Comparison of ENCODE assay signal across 1 mouse cellular context in the genomic region with DNA sequence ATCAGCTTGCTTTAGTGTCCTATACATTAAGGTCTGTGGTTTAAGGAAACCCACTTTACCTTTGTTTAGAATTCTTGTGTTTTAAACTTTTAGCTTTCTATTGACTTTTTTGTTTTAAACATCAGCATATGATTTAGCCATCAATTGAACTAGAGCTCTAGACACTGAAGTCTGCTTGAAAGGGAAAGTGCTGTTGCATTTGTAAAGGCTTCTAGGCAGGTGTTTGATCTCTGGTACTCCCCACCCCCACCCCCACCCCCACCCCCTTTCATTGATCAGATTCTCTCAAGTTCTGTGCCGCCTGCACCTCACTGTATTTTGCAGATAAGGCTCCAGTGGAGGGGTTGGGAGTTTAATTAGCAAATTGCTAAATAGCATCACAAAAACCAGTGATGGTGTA.
TF ChIP-seq lines count a peak whose summit lies in the region.

No protein-coding gene starts in this region.

TF ChIP-seq in ES-E14, 5 proteins besides CTCF, POLR2A, EP300 and RAD21:
- TF ChIP-seq HCFC1 (IDR thresholded peaks at IDR 0.05; ENCODE audit: borderline replicate concordance, insufficient read depth, low read length) (no peak), ZC3H11A (IDR thresholded peaks at IDR 0.05; ENCODE audit: borderline replicate concordance, low read depth, low read length) (no peak), MAFK (IDR thresholded peaks at IDR 0.05; ENCODE audit: insufficient read depth, low read depth, low read length) (no peak), ZNF384 (IDR thresholded peaks at IDR 0.05; ENCODE audit: low read depth, low read length) (no peak), CHD2 (IDR thresholded peaks at IDR 0.05; ENCODE audit: low read depth, low read length) (no peak)
TF ChIP-seq in ES-E14: peak in this region for 0.
